Mouse (Mus musculus) bone marrow, adult 2 months (tissue): ENCODE data around the gene Xrcc6.

Experiments used
- CTCF ChIP-seq: fragments of 200-500 bp; IDR thresholded peaks from 2 replicates; pipeline ENCODE4 v1.5.1; 2011; ENCODE audit warnings: low read length, control low read depth; ENCODE audit not compliant: control insufficient read depth, insufficient read depth
- POLR2A ChIP-seq: fragments of 200-500 bp; IDR thresholded peaks from 2 replicates; pipeline ENCODE4 v1.6.1; 2011; ENCODE audit warnings: low read depth, mild to moderate bottlenecking, control low read depth, low read length, borderline replicate concordance; ENCODE audit not compliant: control insufficient read depth

DNA sequence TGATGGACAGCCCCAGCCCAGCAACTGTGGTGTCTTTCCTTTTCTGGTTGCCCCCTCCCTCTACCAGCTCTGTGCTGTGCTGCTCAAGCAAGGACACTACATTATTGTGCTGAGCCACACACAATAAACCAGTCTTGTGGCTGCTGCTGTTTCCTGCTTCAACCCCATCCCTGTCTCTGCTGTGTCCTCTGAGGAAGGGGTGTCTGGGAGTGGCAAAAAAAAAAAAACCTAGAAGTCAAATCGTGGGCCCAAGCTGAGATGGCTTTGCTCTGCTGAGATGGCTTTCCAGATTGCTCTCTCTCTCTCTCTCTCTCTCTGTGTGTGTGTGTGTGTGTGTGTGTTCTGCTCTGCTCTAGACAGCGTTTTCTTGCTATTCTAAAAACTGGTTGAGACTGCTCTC lies 19.2 kb upstream of the Xrcc6 start:
- TF ChIP-seq CTCF (no peak), POLR2A (no peak)
